Mouse (Mus musculus): ENCODE measurements around the gene Syce2.

Syce2 gene

DNA sequence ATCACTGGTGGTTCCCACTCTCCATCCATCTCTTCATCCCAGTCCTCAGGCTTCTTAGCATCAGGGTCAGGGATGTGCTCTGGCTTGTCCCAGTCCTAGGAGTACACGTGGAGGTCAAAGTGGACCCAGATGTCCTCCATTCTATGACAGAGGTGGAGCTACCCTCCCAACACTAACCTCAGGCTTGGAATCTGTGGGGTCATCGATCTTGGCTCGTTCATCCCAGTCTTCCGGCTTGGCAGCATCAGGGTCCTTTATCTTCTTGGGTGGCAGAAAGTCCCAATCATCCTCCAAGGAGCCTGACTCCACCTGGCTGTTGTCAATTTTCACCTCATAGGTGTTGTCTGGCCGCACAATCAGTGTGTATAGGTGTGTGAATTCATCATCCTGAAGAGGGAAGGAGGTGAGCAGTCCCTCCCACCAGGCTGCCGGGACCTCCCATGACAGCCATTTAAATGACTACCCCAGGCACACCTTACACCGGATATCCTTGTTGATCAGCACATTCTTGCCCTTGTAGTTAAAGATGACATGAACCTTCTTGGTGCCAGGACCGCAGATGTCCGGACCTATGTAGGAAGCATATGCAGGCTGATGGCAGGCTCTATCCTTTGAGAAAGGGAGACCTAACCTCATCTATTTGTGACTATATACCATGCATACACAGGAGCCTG is 27.4 kb upstream of the Syce2 start:
- no peak for DNase-seq (ENCODE audit: low read depth, low spot score)

DNA sequence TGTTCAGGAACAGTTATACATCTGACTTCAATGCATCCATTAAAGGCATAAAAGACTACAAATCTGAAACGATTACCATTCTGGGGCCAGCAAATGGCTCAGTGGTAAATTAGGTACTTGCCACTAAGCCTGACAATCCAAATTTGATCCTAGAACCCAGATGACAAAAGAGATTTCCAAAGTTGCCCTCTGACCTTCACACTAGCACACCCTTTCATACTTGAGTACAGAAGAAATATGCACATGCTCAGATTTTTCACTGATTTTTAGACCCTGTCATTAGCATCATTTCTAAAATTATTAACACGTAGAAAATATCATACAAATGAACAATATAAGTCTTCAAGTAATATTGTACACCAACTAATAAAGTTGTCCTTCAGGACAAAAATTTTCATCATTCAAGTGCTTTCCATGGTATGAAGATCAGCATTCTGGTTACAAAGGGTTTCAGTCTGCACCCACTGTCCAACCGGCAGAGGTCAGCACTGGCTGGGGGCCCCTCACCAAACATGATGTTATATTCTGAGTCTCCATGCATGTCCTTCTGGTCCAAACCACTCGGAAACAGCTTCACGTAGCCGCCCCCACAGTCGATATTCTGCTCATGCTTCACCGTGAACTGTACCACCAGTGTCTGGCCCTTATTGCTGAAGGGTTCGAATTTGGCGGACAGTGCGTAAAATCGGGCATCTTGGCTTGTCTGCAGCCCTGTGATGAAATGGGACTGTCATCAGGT is 26.4 kb upstream of the Syce2 start:
- DNase-seq (ENCODE audit: low read depth, low spot score): no peak

DNA sequence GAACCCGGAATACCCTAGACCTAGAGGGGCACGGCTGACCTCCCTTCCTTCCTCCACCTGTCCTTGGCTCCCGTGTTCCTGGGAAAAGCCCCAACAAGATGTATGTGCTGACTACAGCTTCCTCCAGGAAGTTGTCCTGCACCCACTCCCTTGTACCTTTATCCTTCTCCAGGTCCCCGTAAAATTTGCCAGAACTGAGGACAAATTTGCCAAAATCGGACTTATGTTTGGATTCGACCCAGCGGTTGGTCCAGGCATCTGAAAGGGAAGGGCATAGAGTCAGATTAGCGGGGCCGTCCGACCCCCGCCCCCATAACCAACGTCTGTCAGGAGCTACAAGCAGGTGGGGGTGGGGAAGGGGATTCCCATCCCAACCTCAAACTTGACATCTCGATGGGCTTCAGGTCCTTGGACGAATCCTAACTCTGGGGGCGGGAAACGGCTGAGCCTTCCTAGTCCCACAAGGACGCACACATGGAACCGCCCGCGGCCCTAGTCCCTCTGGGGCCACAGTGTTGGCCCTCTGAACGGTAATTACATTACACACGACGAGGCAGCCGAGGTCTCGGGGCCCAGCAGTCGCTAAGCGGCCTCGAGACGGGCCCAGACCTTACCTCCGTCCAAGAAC is 25.7 kb upstream of the Syce2 start:
- no peak for DNase-seq (ENCODE audit: low read depth, low spot score)

DNA sequence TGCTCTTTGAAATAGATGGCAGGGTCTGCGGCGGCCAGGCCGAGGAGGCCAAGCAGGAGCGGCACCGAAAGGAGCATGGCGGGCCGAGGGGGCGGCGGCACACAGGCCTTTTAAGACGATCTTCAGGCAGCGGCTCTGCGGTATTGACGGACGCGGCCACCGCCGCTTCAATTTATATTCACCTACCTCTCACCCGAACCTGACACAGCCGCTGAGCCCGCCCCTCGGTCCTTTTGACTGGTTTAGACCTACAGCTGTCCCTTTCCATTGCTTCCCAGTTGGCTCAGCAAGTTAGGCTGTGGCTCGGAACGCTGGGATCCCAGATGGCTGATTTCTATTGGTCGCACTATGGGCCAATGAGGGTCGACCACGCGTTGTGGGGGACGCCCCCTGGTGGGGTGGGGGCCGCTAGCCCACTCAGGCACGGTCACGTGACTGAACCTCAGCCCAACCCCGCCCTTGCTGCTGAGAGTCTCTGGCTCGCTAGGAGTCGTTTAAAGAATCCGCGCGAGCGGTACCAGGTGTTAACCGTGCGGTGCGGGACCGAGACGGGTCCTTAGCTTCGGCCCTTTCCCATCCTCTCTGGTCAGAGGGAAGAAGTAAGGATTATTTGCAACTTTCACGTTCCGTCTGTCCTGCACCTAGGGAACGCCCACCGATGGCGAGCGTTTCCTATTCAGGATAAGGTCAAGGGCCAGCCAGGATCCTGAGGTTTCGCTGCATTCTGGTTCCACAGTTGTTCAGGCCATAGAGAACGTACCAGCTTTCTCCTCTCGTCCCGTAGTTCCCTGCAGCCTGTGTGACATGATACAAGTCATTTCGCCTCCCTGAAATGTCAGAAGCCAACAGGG is 25.0 kb upstream of the Syce2 start, which contains the start of gene Calr:
Calr (minus strand) TSS at position 213 of the 851 bp plus-strand sequence.
- DNase-seq (ENCODE audit: low read depth, low spot score): peak; percentile 100

DNA sequence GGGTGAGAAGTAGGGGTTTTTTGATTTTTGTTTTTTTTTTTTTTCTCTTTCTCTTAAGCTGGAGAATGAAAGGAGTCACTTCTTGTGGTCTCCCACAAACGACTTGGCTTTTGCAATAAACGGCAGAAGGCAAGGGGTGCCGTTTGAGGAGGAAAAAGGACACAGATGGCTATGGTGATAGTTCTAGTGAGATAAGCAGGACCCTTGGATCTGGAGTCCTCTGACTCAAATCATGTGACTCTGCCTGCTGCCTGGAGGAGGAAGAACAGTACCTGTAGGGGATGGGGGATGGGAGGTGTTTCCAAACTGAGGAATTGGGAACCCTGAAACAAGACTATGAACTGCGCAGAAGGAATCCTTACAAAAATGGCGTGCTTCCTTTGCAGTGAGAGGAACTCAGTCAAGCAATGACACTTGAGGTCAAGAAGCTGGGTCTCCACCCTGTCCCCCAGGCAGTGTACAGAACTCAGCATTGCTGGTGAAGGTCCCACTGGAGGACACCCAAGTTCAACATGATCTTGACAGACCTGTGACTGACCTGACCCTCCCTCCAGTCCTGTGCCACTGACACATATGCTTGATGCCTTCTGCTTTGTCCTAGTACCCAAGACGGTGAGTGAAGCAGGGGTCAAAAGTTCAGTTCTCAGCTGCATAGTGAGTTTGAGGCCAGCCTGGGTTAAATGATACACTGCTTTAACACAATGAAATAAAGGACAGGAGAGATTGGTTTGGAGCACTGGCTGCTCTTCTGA is 24.1 kb upstream of the Syce2 start:
- no peak for DNase-seq (ENCODE audit: low read depth, low spot score)

DNA sequence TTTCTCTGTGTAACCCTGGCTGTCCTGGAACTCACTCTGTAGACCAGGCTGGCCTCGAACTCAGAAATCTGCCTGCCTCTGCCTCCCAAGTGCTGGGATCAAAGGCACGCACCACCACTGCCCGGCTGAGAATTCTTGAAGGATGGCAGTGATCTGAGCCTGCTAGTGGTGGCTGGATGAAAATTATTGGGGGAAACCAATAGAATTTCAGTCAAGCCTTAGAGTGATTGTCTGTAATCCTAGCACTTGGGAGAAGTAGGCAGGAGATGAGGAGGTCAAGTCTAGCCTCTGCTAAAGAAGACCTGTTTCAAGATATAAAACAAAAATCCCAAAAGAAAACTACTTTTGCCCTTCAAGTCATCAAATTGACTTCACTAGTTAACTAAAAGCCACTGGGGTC is 15.5 kb upstream of the Syce2 start:
- no peak for DNase-seq (ENCODE audit: low read depth, low spot score)

DNA sequence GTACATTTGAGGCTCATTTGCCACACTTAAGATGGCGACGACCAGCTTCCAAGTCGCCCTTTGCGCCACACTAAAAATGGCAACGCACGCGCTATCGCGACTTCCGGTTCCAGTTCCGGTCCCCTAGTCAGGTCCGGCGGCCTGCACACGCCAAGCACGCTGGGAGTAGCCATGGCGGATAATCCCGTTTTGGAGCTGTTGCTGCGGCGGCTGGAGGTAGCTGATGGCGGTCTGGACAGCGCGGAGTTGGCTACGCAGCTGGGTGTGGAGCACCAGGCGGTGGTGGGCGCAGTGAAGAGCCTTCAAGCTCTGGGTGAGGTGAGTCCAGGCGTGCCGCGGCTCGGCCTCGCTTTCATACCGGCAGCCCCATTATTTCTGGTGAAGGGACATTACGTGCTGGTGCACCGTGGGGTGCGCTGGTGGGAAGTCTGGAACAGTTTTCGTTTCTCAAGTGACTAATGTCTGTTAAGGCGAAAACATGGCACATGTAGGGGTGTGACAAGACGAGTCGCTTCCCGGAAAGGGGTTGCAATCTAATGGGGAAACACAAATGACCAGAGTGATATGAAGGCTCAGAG is 15.0 kb upstream of the Syce2 start, which contains the start of gene Farsa:
Farsa (plus strand) TSS at position 126 of the 578 bp plus-strand sequence.
- DNase-seq (ENCODE audit: low read depth, low spot score): peak; percentile 97

DNA sequence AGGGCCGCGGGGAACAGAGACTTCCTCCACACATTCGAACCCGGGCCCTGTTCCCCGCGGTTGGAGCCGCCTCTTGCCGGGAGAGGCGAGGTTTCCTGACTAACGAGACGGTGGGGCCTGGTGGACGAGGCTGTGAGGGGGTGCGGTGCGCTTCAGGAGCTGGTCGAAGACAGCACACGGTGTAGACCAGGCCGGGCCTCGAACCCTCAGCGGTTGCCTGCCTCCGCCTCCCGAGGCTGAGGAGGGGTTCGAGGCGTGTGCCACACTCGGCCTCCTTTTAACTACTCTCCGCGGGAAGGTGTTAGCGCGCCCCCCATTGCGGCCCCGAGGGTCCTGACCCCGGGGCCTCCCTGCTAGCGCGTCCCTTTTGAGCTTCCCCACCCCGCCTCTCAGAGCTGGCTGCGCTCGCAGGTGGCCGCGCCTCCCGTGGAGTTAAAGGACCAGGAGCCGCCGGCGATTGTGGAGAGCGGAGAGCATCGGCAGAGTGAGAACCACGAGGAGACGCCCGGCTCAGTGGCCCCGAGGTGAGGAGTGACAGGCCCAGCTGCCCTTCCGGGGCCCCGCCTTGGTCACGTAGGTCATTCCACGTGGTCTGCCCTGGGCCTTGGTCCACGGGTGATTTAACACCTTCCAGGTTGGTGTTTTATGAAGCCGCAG is 526 bp downstream of the Syce2 start:
- no peak for DNase-seq (ENCODE audit: low read depth, low spot score)

DNA sequence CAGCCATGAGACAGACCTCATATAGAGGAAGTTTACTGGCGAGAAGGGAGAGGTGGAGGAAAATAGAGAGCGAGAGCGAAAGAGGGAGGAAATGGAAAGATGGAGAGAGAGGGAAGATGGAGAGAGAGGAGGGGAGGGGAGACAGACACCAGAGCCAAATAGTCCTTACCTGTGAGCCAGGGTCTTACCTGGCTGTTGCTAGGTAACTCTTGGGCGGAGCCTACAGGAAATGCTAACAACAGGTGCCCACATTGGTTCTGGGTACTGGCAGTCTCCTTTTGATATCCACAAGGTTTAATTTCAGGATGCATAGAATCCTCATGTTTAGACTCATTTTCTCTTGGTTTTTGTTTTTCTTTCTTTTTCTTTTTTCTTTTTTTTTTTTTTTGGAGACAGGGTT is 1.1 kb downstream of the Syce2 start:
- no peak for DNase-seq (ENCODE audit: low read depth, low spot score)

DNA sequence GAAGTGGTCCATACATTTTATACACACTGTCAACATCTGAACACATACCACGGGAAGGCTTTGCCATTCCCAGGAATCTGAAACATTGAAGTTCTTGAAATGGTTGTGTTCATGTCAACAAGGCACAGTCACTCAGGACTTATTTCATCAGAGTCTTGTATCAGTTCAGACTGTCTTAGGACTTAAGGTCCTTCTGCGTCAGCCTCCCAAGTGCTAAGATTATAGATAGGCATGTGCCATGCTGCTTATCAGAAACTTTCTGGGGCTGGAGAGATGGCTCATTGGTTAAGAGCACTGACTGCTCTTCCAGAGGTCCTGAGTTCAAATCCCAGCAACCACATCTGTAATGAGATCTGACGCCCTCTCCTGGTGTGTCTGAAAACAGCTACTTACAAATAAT is 2.4 kb downstream of the Syce2 start:
- no peak for DNase-seq (ENCODE audit: low read depth, low spot score)

DNA sequence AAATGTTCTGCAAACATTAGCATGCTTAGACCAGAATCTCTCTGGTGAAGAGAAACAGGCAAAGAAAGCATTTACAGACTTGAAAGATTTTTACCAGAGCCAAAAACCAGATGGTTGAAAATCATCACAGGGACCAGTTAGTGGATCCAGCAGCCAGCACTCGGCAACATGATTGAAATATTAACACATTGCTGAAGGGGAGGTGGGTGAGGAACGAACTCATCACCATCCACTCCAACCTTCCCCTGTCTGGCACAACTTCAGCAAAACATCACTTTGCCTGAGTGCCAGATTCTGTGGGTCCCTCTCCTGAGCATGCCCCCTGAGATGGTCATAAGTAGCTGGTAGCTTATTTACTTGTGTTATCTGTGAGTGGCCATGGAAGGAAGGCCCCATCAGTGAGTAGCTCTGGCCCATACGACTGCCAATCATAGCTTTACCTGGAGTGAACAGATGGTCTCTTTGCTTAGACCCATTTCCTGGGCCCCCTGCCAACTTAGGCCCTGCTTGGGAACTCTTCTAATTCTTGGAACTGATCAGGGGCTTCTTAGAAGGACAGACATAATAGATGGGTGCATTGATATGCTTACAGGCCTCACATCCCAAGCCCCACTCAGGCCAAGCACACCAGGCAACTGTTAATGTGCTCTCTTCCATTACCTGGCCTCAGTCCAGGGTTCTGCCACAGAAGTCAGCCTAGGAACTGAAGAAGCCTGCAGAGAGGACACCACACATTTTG is 5.6 kb downstream of the Syce2 start:
- no peak for DNase-seq (ENCODE audit: low read depth, low spot score)

DNA sequence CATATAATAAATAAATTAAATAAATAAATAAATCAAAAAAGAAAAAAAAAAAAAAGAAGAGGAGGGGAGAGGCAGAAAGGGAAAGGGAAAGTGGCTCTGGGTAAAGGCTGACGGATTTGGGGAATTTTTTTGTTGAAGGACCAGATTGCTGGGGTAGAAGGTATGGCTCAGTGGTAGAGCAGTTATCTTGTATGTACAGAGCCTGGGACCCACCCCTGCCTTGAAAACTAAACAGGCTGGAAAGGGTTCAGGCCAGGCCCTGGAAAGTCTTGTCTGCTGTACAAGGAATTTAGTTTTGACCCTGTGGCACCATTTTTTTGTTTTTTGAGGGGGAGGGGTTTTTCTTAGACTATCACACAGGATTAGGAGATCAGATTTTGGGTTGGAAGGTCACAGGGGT is 7.0 kb downstream of the Syce2 start:
- DNase-seq (ENCODE audit: low read depth, low spot score): no peak

DNA sequence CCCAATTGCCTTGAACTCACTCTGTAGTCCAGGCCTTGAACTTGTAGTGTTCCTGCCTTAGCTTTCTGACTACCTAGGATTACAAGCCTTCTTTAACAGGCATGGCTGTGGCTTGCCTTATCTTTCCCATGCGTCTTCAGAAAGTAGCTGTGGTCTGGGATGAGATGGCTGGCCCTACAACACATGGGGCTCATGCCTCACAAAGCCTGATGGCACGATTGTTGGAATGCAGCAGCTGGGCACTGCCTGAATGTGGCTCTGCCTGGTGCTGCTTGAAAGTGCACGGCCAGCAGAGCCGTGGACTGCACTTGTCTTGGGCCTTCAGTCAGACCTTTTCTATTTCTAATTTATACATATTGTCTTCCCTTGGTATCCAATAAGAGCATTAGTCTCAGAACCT is 12.8 kb downstream of the Syce2 start:
- DNase-seq (ENCODE audit: low read depth, low spot score): no peak

DNA sequence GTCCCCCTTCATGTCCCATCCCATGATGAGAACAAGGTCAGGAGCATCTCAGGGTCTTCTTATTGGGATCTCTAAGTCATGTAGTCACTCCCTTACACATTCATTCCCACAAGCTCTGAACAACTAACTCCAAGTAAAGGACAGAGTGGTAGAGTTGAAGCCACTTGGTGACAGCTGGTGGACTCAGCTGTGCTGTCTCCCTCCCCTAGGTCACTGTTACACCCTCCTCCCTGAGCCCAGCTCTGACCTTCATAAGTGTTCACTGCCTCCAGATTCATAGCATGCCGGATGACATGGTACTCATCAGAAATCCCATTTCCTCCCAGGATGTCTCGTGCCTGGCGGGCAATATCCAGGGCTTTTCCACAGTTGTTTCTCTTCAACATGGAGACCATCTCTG is 16.4 kb downstream of the Syce2 start:
- no peak for DNase-seq (ENCODE audit: low read depth, low spot score)

DNA sequence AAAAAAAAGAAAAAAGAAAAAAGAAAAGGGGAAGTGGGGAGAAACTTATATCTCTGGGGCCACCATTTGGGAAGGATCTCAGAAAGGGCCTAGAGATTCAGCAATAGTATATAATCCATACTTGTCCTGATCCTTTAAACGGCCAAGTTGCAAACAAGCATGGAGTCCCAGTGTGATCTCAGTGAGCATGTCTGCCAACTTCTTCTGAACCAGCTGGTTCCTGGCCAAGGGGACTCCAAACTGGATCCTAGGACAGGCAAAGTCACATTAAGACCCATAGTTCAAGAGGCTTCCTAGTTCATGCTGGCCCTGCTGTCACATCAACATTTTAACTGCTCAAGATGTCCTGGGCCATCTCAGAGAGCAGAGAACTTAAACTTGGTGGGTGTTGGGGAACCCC is 17.2 kb downstream of the Syce2 start:
- no peak for DNase-seq (ENCODE audit: low read depth, low spot score)

DNA sequence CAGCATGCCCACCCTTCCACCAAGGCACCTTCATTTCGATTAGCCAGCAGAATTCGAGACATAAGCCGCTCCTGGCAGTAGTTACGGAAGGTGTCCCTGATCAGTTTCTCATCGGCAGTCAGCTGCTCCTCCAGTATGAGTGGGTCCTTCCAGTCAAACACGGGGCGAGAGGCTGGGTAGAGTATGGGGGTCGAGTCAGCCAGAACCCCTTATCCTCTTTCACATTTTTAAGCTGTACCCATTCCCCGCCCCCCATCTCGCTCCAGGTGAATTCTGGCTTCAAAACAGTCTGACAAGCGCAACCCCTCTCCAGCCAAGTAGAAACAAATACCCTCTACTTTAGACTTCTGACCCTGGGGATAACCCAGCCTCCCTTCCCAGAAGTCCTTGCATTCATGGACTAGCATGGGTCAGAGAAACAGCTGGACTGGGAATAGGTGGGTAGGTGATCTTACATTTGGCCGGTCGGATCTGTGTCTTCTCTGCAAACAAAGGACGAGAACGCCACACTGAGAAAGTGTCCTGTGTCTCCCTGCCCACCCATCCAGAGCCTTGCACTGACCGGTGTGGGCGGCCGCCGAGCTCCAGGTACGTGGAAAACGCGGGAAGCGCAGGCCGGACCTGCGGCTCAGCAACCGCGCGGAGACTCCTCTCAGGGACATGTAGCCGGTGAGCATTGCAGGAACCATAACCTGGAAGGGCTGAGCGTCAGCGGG is 21.2 kb downstream of the Syce2 start:
- DNase-seq (ENCODE audit: low read depth, low spot score): no peak

DNA sequence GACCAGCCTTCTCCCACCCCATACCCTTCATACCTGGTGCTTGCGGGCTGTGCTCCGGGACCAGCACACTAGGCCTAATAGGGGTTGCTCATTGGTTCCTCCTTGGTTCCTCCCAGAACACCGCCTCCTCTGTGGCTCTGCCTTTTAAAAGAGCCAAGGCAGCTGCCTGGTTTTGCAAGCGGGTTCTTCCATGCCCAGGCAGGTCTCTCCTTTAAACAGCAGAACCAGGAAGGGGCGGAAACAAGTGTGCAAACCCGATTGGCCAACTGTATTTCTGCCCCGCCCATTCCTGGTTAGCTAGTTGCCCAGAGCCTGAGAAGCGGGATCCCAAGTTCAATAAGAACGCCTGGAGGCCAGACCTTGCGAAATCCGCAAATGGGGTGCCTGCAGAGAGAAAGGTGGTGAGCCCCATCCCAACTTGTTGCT is 21.8 kb downstream of the Syce2 start, which contains the start of gene Gcdh:
Gcdh (minus strand) TSS at position 213 of the 426 bp plus-strand sequence.
- peak; percentile 84 for DNase-seq (ENCODE audit: low read depth, low spot score)

DNA sequence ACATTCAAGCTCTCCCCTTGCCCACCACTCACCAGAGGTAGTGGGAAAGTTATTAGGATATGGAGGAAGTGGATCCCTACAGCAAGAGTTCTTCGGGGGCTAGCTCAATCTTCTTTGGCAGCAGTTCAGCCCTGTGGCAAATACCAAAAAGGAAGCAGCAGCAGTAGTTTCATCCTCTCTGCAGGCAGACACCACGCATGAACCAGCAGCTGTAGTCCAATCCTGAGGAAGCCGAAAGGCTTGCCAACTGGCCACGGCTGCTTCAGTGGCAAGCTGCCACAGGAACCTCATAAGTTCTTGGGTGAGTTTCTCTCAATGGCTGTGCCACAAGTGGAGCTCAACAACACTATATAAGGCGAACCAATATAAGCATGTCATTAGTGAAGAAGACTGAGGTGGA is 24.1 kb downstream of the Syce2 start:
- no peak for DNase-seq (ENCODE audit: low read depth, low spot score)

DNA sequence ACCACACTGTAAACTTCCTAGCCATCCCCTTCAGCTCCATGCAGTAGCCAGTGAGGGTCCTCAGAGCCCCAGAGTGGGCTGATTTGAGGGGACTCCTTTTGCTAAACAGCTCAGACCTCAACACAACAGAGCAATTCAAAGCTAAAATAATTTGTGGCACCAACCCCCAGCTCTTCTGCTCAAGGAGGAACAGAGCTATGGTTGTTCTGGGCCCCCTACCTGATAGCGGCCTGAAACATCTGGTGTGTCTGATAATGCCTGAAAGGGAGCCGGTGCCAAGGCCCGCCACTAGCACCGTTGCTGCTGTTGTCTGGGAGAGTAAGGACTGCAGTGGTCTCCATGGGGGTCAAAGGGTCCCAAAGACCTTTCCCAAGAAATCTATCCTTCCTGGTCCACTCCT is 29.2 kb downstream of the Syce2 start:
- no peak for DNase-seq (ENCODE audit: low read depth, low spot score)

Data from retina, adult 2 months (tissue).